Mouse (Mus musculus) stomach, postnatal 0 days (tissue): ENCODE data around the gene Itfg1.

Experiments
- CTCF ChIP-seq: IDR thresholded peaks from 2 replicates; pipeline ENCODE4 v1.5.1; 2016; ENCODE audit warnings: antibody characterized with exemption, low read depth, mild to moderate bottlenecking, moderate library complexity
- EP300 ChIP-seq: optimal IDR thresholded peaks from 2 replicates; pipeline ENCODE3; 2016; ENCODE audit warnings: antibody characterized with exemption

GRCm38 (mm10) chr8:85862381-85862780 lies 21.7 kb upstream of the Itfg1 start:
- TF ChIP-seq CTCF (no peak), EP300 (no peak)
